Mouse (Mus musculus): ENCODE measurements around the gene Sf3a2. TPM values are rescaled to one million over a fixed set of nuclear protein-coding genes. Genes with fewer than 3 reads are reported as not detected.

Gene Sf3a2
- polyA plus RNA-seq, 1 experiment: 77.0 TPM

- DNase-seq (ENCODE audit: low read depth): no peak
Measured at GRCm38 (mm10) chr10:80758651-80759050, 39.3 kb upstream of the Sf3a2 start.

GRCm38 (mm10) chr10:80760596-80761524 is 37.1 kb upstream of the Sf3a2 start:
- no peak for TF ChIP-seq CTCF (IDR thresholded peaks at IDR 0.05; ENCODE audit: borderline replicate concordance, extremely low read depth, insufficient read depth, insufficient read length)
- no peak for TF ChIP-seq POLR2A (IDR thresholded peaks at IDR 0.05; ENCODE audit: borderline replicate concordance, extremely low read depth, insufficient read depth, insufficient read length, poor library complexity, severe bottlenecking)
- DNase-seq (ENCODE audit: low read depth): no peak

More at GRCm38 (mm10) chr10:80758651-80759050, 39.3 kb upstream of the Sf3a2 start:
- TF ChIP-seq CTCF (IDR thresholded peaks at IDR 0.05; ENCODE audit: borderline replicate concordance, extremely low read depth, insufficient read depth, insufficient read length) (no peak), POLR2A (IDR thresholded peaks at IDR 0.05; ENCODE audit: borderline replicate concordance, extremely low read depth, insufficient read depth, insufficient read length, poor library complexity, severe bottlenecking) (no peak)

GRCm38 (mm10) chr10:80761821-80762220 is 36.2 kb upstream of the Sf3a2 start:
- TF ChIP-seq POLR2A (IDR thresholded peaks at IDR 0.05; ENCODE audit: borderline replicate concordance, extremely low read depth, insufficient read depth, insufficient read length, poor library complexity, severe bottlenecking) (no peak), CTCF (IDR thresholded peaks at IDR 0.05; ENCODE audit: borderline replicate concordance, extremely low read depth, insufficient read depth, insufficient read length) (no peak)
- DNase-seq (ENCODE audit: low read depth): no peak

GRCm38 (mm10) chr10:80763502-80763901 is 34.5 kb upstream of the Sf3a2 start:
- TF ChIP-seq POLR2A (IDR thresholded peaks at IDR 0.05; ENCODE audit: borderline replicate concordance, extremely low read depth, insufficient read depth, insufficient read length, poor library complexity, severe bottlenecking) (no peak), CTCF (IDR thresholded peaks at IDR 0.05; ENCODE audit: borderline replicate concordance, extremely low read depth, insufficient read depth, insufficient read length) (no peak)
- no peak for DNase-seq (ENCODE audit: low read depth)

- TF ChIP-seq POLR2A (IDR thresholded peaks at IDR 0.05; ENCODE audit: borderline replicate concordance, extremely low read depth, insufficient read depth, insufficient read length, poor library complexity, severe bottlenecking): no peak
- no peak for TF ChIP-seq CTCF (IDR thresholded peaks at IDR 0.05; ENCODE audit: borderline replicate concordance, extremely low read depth, insufficient read depth, insufficient read length)
- DNase-seq (ENCODE audit: low read depth): no peak
Measured at GRCm38 (mm10) chr10:80765746-80766145, 32.3 kb upstream of the Sf3a2 start.

GRCm38 (mm10) chr10:80766161-80766815 is 31.7 kb upstream of the Sf3a2 start:
- no peak for TF ChIP-seq CTCF (IDR thresholded peaks at IDR 0.05; ENCODE audit: borderline replicate concordance, extremely low read depth, insufficient read depth, insufficient read length)
- TF ChIP-seq POLR2A (IDR thresholded peaks at IDR 0.05; ENCODE audit: borderline replicate concordance, extremely low read depth, insufficient read depth, insufficient read length, poor library complexity, severe bottlenecking): no peak
- DNase-seq (ENCODE audit: low read depth): no peak

- TF ChIP-seq POLR2A (IDR thresholded peaks at IDR 0.05; ENCODE audit: borderline replicate concordance, extremely low read depth, insufficient read depth, insufficient read length, poor library complexity, severe bottlenecking) (no peak), CTCF (IDR thresholded peaks at IDR 0.05; ENCODE audit: borderline replicate concordance, extremely low read depth, insufficient read depth, insufficient read length) (no peak)
Measured at GRCm38 (mm10) chr10:80768365-80768764, 29.6 kb upstream of the Sf3a2 start.

GRCm38 (mm10) chr10:80773816-80774215 is 24.2 kb upstream of the Sf3a2 start:
- TF ChIP-seq POLR2A (IDR thresholded peaks at IDR 0.05; ENCODE audit: borderline replicate concordance, extremely low read depth, insufficient read depth, insufficient read length, poor library complexity, severe bottlenecking): no peak
- no peak for TF ChIP-seq CTCF (IDR thresholded peaks at IDR 0.05; ENCODE audit: borderline replicate concordance, extremely low read depth, insufficient read depth, insufficient read length)
- no peak for DNase-seq (ENCODE audit: low read depth)

More at GRCm38 (mm10) chr10:80768365-80768764, 29.6 kb upstream of the Sf3a2 start:
- DNase-seq (ENCODE audit: low read depth): no peak

GRCm38 (mm10) chr10:80774549-80774948 is 23.4 kb upstream of the Sf3a2 start:
- TF ChIP-seq POLR2A (IDR thresholded peaks at IDR 0.05; ENCODE audit: borderline replicate concordance, extremely low read depth, insufficient read depth, insufficient read length, poor library complexity, severe bottlenecking) (no peak), CTCF (IDR thresholded peaks at IDR 0.05; ENCODE audit: borderline replicate concordance, extremely low read depth, insufficient read depth, insufficient read length) (peak; percentile 87)
- peak; percentile 82 for DNase-seq (ENCODE audit: low read depth)

- TF ChIP-seq POLR2A (IDR thresholded peaks at IDR 0.05; ENCODE audit: borderline replicate concordance, extremely low read depth, insufficient read depth, insufficient read length, poor library complexity, severe bottlenecking) (no peak), CTCF (IDR thresholded peaks at IDR 0.05; ENCODE audit: borderline replicate concordance, extremely low read depth, insufficient read depth, insufficient read length) (no peak)
- no peak for DNase-seq (ENCODE audit: low read depth)
Measured at GRCm38 (mm10) chr10:80774981-80775380, 23.0 kb upstream of the Sf3a2 start.

- DNase-seq (ENCODE audit: low read depth): no peak
- TF ChIP-seq POLR2A (IDR thresholded peaks at IDR 0.05; ENCODE audit: borderline replicate concordance, extremely low read depth, insufficient read depth, insufficient read length, poor library complexity, severe bottlenecking): no peak
- no peak for TF ChIP-seq CTCF (IDR thresholded peaks at IDR 0.05; ENCODE audit: borderline replicate concordance, extremely low read depth, insufficient read depth, insufficient read length)
Measured at GRCm38 (mm10) chr10:80775731-80776130, 22.3 kb upstream of the Sf3a2 start.

Measured in brain, embryonic 14.5 days (tissue).